Mouse (Mus musculus) large intestine, adult 2 months (tissue): ENCODE results near the gene Alyref. TPM values are rescaled to one million over a fixed set of nuclear protein-coding genes. Genes with fewer than 3 reads are reported as not detected.

Experiments used
- DNase-seq: peaks from one replicate; pipeline ENCODE4 v3.0.0-alpha.2; 2012; ENCODE audit warnings: low read depth, low spot score
- WGBS: fragments of 180-500 bp; shearing (Covaris S2); methylation state at CpG from one replicate; pipeline ENCODE4 v1.1.7; 2018; 5-methylcytosine and 5-hydroxymethylcytosine counted together
- polyA plus RNA-seq: library from polyadenylated mRNA; depleted of rRNA; stranded (reverse); fragments of >200 nt; gene quantifications from 2 replicates; pipeline ENCODE4 v1.2.3, GENCODE M21; 2012; rRNA removed

The Alyref gene
- 45.9 and 54.0 TPM in 2 replicates for polyA plus RNA-seq

GRCm38 (mm10) chr11:120598283-120598989 lies at the start of gene Alyref, which contains the start of gene Anapc11:
TSS of gene Alyref (minus strand) at chr11:120598365.
TSS of gene Anapc11 (plus strand) at chr11:120598421.
- peak; percentile 71 for DNase-seq
- WGBS, result 1% methylated on average over 87 of the region's 88 CpGs

- 87% methylated on average over 35 of the region's 35 CpGs for WGBS
- no peak for DNase-seq
Observed at GRCm38 (mm10) chr11:120647047-120647830, 49.1 kb upstream of the Alyref start.

GRCm38 (mm10) chr11:120643601-120643987 lies 45.4 kb upstream of the Alyref start, which contains the start of gene Pycr1:
TSS of gene Pycr1 (minus strand) at chr11:120643769.
- WGBS, result under 1% methylated on average over 15 of the region's 15 CpGs
- DNase-seq, result peak; percentile 81

GRCm38 (mm10) chr11:120642939-120643600 lies 44.9 kb upstream of the Alyref start:
- no peak for DNase-seq
- 1% methylated on average over 18 of the region's 18 CpGs for WGBS

- DNase-seq, result no peak
- WGBS, result 84% methylated on average over 8 of the region's 8 CpGs
Observed at GRCm38 (mm10) chr11:120641869-120642268, 43.7 kb upstream of the Alyref start.

- no peak for DNase-seq
- WGBS, result 67% methylated on average over 9 of the region's 9 CpGs
Observed at GRCm38 (mm10) chr11:120641255-120641654, 43.1 kb upstream of the Alyref start.

GRCm38 (mm10) chr11:120634810-120635209 lies 36.6 kb upstream of the Alyref start:
- WGBS, result 84% methylated on average over 5 of the region's 5 CpGs
- no peak for DNase-seq

- peak; percentile 87 for DNase-seq
Observed at GRCm38 (mm10) chr11:120633520-120634343, 35.6 kb upstream of the Alyref start, which contains the start of gene Mafg. TSS of gene Mafg (minus strand) at chr11:120633600.

GRCm38 (mm10) chr11:120632559-120633519 lies 34.7 kb upstream of the Alyref start:
- no peak for DNase-seq
- WGBS, result under 1% methylated on average over 105 of the region's 116 CpGs

More at GRCm38 (mm10) chr11:120633520-120634343, 35.6 kb upstream of the Alyref start, which contains the start of gene Mafg:
- 12% methylated on average over 50 of the region's 58 CpGs for WGBS

- no peak for DNase-seq
- 27% methylated on average over 4 of the region's 4 CpGs for WGBS
Observed at GRCm38 (mm10) chr11:120631726-120632448, 33.7 kb upstream of the Alyref start.

GRCm38 (mm10) chr11:120630881-120631725 lies 32.9 kb upstream of the Alyref start:
- WGBS, result 16% methylated on average over 7 of the region's 7 CpGs
- no peak for DNase-seq

- no peak for DNase-seq
- 16% methylated on average over 5 of the region's 5 CpGs for WGBS
Observed at GRCm38 (mm10) chr11:120630401-120630871, 32.3 kb upstream of the Alyref start.

- WGBS, result 15% methylated on average over 7 of the region's 7 CpGs
- DNase-seq, result no peak
Observed at GRCm38 (mm10) chr11:120629911-120630310, 31.7 kb upstream of the Alyref start.

- no peak for DNase-seq
- 68% methylated on average over 23 of the region's 23 CpGs for WGBS
Observed at GRCm38 (mm10) chr11:120629341-120629730, 31.2 kb upstream of the Alyref start.

- 83% methylated on average over 23 of the region's 23 CpGs for WGBS
- no peak for DNase-seq
Observed at GRCm38 (mm10) chr11:120628601-120629340, 30.6 kb upstream of the Alyref start.
